Mouse (Mus musculus) MEL (cell line): ENCODE data around the gene Npm3.

Experiments used
- CHD1 ChIP-seq: IDR thresholded peaks from 2 replicates; pipeline ENCODE4 v1.6.1; 2012; ENCODE audit warnings: low read depth, mild to moderate bottlenecking, inconsistent platforms, low read length, improper control_type of control experiment
- CTCF ChIP-seq, 3 experiments: IDR thresholded peaks in 2 of 3; conservative IDR thresholded peaks in 1 of 3; 2 replicates each; pipeline ENCODE4 v1.5.1; 2011 to 2012; ENCODE audit warnings: low read length in 3 of 3, low read depth in 2 of 3, mild to moderate bottlenecking in 2 of 3, improper control_type of control experiment in 1 of 3, inconsistent platforms in 1 of 3, mixed read lengths in 1 of 3, moderate library complexity in 1 of 3; ENCODE audit not compliant: control insufficient read depth in 1 of 3, insufficient read depth in 1 of 3, poor library complexity in 1 of 3, severe bottlenecking in 1 of 3
- GATA1 ChIP-seq: IDR thresholded peaks from 2 replicates; pipeline ENCODE4 v1.6.1; 2011; ENCODE audit warnings: low read depth, low read length, improper control_type of control experiment
- KAT2A ChIP-seq: conservative IDR thresholded peaks from 2 replicates; pipeline ENCODE4 v1.6.1; 2012; ENCODE audit warnings: low read depth, low read length, improper control_type of control experiment, inconsistent platforms
- MAFK ChIP-seq: IDR thresholded peaks from 2 replicates; pipeline ENCODE4 v1.6.1; 2011; ENCODE audit warnings: low read depth, mild to moderate bottlenecking, low read length, improper control_type of control experiment, borderline replicate concordance
- MAX ChIP-seq: IDR thresholded peaks from 2 replicates; pipeline ENCODE4 v1.6.1; 2011; ENCODE audit warnings: low read length, improper control_type of control experiment
- MYC ChIP-seq: IDR thresholded peaks from 2 replicates; pipeline ENCODE4 v1.6.1; 2011; ENCODE audit warnings: low read depth, mild to moderate bottlenecking, low read length, improper control_type of control experiment, moderate library complexity
- POLR2A ChIP-seq, 2 experiments: IDR thresholded peaks; 2 replicates each; pipeline ENCODE4 v1.6.1; 2011 to 2012; ENCODE audit warnings: low read length in 2 of 2, mild to moderate bottlenecking in 2 of 2, control low read depth in 1 of 2, improper control_type of control experiment in 1 of 2, low read depth in 1 of 2, moderate library complexity in 1 of 2; ENCODE audit not compliant: control insufficient read depth in 1 of 2, insufficient read depth in 1 of 2, poor library complexity in 1 of 2
- POLR2AphosphoS2 ChIP-seq: IDR thresholded peaks from 2 replicates; pipeline ENCODE4 v1.6.1; 2011; ENCODE audit warnings: low read length, improper control_type of control experiment
- POLR2AphosphoS5 ChIP-seq: IDR thresholded peaks from 2 replicates; pipeline ENCODE4 v1.6.1; 2012; ENCODE audit warnings: low read depth, borderline replicate concordance, mild to moderate bottlenecking, inconsistent platforms, low read length, moderate library complexity, mixed read lengths
- RCOR1 ChIP-seq: IDR thresholded peaks from 2 replicates; pipeline ENCODE4 v1.6.1; 2012; ENCODE audit warnings: low read depth, mild to moderate bottlenecking, inconsistent platforms, low read length, improper control_type of control experiment
- TCF12 ChIP-seq: IDR thresholded peaks from 2 replicates; pipeline ENCODE4 v1.6.1; 2014; ENCODE audit warnings: low read depth, mild to moderate bottlenecking, inconsistent platforms, low read length, improper control_type of control experiment, moderate library complexity
- ZC3H11A ChIP-seq: IDR thresholded peaks from 2 replicates; pipeline ENCODE4 v1.6.1; 2012; ENCODE audit warnings: low read depth, mild to moderate bottlenecking, inconsistent platforms, low read length, improper control_type of control experiment
- ZKSCAN1 ChIP-seq: IDR thresholded peaks from 2 replicates; pipeline ENCODE4 v1.6.1; 2012; ENCODE audit warnings: low read depth, mild to moderate bottlenecking, inconsistent platforms, low read length, improper control_type of control experiment, moderate library complexity

- TF ChIP-seq CTCF (IDR thresholded peaks at IDR 0.05 in 2 of 3, conservative IDR thresholded peaks at IDR 0.05 in 1 of 3; ENCODE audit: control insufficient read depth in 1 of 3, insufficient read depth in 1 of 3, low read depth in 2 of 3, low read length in 3 of 3, poor library complexity in 1 of 3, severe bottlenecking in 1 of 3) (no peak), POLR2A (IDR thresholded peaks at IDR 0.05; ENCODE audit: control insufficient read depth in 1 of 2, insufficient read depth in 1 of 2, low read depth in 1 of 2, low read length in 2 of 2, poor library complexity in 1 of 2) (no peak), CHD1 (no peak), MYC (no peak), MAX (no peak), POLR2AphosphoS2 (no peak), ZC3H11A (no peak), KAT2A (no peak), MAFK (no peak), RCOR1 (no peak), ZKSCAN1 (no peak), GATA1 (no peak), TCF12 (no peak), POLR2AphosphoS5 (no peak)
Measured at GRCm38 (mm10) chr19:45731658-45732057, 17.7 kb downstream of the Npm3 start.
